ENCODE assay signal across 17 mouse cellular contexts in genomic region chr13:15950143-15950542, GRCm38 (mm10).
"Had no signal": no experiment of that assay in that cellular context is flagged by ENCODE, and none has a peak within 500 bp of the region (broad histone marks: within the 10 kb centered on the region; RNA-seq: fewer than 3 reads in every experiment).

No protein-coding gene starts in this region.

- H3K9me3 ChIP-seq: limb, embryonic 12.5 days; midbrain, embryonic 10.5 days; neural tube, embryonic 15.5 days had no signal

- DNase-seq: kidney, adult 2 months; kidney, postnatal 36 days; liver; lung, adult 18-20 months; lung, postnatal 4 days; midbrain, embryonic 14.5 days; right cerebral cortex, adult 18-20 months; thymus, adult 18-20 months; thymus, postnatal 14 days had no signal

- H3K9ac ChIP-seq: limb, embryonic 12.5 days; liver, embryonic 14.5 days; neural tube, embryonic 15.5 days had no signal

- H3K4me2 ChIP-seq: limb, embryonic 12.5 days; neural tube, embryonic 15.5 days had no signal

- H3K27ac ChIP-seq: kidney, postnatal 0 days; limb, embryonic 12.5 days; liver, embryonic 14.5 days; midbrain, embryonic 10.5 days; neural tube, embryonic 15.5 days; stomach, postnatal 0 days had no signal

- H3K27me3 ChIP-seq: limb, embryonic 12.5 days; neural tube, embryonic 15.5 days had no signal

- H3K36me3 ChIP-seq: limb, embryonic 12.5 days; midbrain, embryonic 10.5 days; neural tube, embryonic 15.5 days had no signal

- H3K4me1 ChIP-seq: limb, embryonic 12.5 days; midbrain, embryonic 10.5 days; neural tube, embryonic 15.5 days had no signal

- H3K4me3 ChIP-seq: limb, embryonic 12.5 days; midbrain, embryonic 10.5 days; myocyte; neural tube, embryonic 15.5 days had no signal

- ATAC-seq: intestine, embryonic 16.5 days had no signal
